Mouse (Mus musculus) left cerebral cortex, adult 2 months (tissue): ENCODE results near the gene Tmem214. TPM values are rescaled to one million over a fixed set of nuclear protein-coding genes. Genes with fewer than 3 reads are reported as not detected.
A peak's percentile ranks its signal among the peaks of the same experiment; 100 is the strongest.

Source experiments
- DNase-seq, 2 experiments: peaks; one replicate each; pipeline ENCODE4 v3.0.0; 2021 to 2022; ENCODE audit warnings: low spot score in 2 of 2, mixed read lengths in 1 of 2; ENCODE audit errors: extremely low spot score in 1 of 2
- H3K27ac ChIP-seq: fragments of 200-600 bp; 2 replicates; pipeline ENCODE4 v1.8.1; 2022
- H3K4me3 ChIP-seq: fragments of 200-600 bp; 2 replicates; pipeline ENCODE4 v1.8.1; 2022
- CTCF ChIP-seq: fragments of 200-600 bp; IDR thresholded peaks from 2 replicates; pipeline ENCODE4 v1.8.1; 2022; ENCODE audit warnings: antibody characterized with exemption, mild to moderate bottlenecking, moderate library complexity
- intact Hi-C: fragments of 180-260 bp; cut with DNase I; formaldehyde crosslinking; loops from one replicate; pipeline ENCODE4 v1.15.1; 2025
- total RNA-seq, 2 experiments: library from RNA; stranded (reverse); gene quantifications; 2 replicates each; pipeline ENCODE4 v1.2.3; 2021

Tmem214 gene
- total RNA-seq, 2 experiments from 2014 or later = 64.2 to 71.0 TPM

DNA sequence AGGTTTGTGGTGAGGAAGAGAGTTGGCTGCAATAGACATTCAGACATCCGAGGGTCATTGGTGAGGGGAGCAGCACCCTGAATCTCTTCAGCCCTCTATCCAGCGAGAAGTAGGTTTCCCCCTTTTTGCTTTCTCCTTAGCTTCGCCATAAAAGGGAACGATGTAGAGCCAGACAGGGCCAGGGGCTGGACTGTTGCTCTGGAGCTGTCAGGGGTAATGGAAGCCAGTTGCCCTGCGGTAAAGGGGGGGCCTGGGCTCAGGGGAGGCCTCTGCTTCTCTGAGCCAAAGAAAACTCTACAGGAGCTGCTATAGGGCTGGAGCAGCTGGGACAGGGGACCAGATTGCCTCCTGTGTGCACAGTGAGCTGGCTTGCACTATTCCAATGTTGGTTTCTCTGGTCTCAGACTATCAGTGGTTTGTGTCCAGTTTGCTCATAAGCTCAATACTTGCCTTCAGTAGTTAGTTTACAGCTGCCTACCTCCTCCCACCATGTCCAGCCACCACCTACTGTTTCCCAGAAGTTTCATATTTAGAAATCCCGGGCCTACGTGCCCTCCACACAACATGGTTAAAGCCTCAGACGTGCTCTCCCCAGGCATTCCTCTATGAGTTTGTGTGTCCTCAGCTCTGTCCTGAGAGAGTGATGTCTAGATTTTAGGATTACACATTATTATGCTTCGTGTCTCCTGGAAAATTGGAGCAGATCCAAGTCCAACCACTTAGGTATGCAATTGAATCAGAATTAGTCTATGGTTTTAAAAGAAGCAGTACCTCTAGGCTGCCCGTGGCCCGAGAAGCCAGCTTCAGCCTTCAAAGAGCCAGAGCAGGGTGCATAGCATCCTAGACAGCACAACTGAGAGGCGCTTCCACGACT is 40.9 kb downstream of the Tmem214 start:
- intact Hi-C loops = no loop called here
- no peak for TF ChIP-seq CTCF
- Histone ChIP-seq H3K27ac (peak overlapping the region; percentile 94; the same call in 1 of the 2 replicates), H3K4me3 (peak overlapping the region; percentile 69)
- no peak for DNase-seq

GRCm38 (mm10) chr5:30909300-30909659 is 41.5 kb downstream of the Tmem214 start:
- intact Hi-C loops = no loop called here
- Histone ChIP-seq H3K4me3 (no peak overlapping the region), H3K27ac (peak overlapping the region; percentile 24; the same call in 1 of the 2 replicates)
- TF ChIP-seq CTCF = no peak
- DNase-seq = no peak

DNA sequence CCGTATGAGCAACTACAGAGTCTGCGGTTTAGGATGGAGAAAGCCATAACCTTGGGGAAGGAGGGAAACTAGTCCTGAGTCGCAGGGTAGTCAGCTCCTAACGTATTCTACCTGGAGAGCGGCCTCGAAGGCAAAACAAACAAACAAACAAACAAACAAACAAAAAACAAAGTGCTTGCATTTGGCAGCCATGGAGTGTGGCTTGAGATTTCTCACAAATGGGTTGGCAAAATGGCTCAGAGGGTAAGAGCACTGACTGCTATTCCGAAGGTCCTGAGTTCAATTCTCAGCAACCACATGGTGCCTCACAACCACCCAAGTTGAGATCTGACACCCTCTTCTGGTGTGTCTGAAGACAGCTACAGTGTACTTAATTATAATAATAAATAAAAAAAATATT is 42.1 kb downstream of the Tmem214 start:
- no peak for TF ChIP-seq CTCF
- Histone ChIP-seq H3K27ac (no peak overlapping the region), H3K4me3 (no peak overlapping the region)
- DNase-seq = no peak
- intact Hi-C loops = no loop called here

- H3K4me3 ChIP-seq = no peak overlapping the region
- intact Hi-C loops = no loop called here
- H3K27ac ChIP-seq = no peak overlapping the region
- TF ChIP-seq CTCF = no peak
- no peak for DNase-seq
These were observed 42.7 kb downstream of the Tmem214 start for GRCm38 (mm10) chr5:30910481-30910880.

GRCm38 (mm10) chr5:30912156-30912555 is 44.3 kb downstream of the Tmem214 start:
- no peak for TF ChIP-seq CTCF
- intact Hi-C loops = no loop called here
- DNase-seq = no peak
- no peak overlapping the region for H3K27ac ChIP-seq
- no peak overlapping the region for H3K4me3 ChIP-seq

DNA sequence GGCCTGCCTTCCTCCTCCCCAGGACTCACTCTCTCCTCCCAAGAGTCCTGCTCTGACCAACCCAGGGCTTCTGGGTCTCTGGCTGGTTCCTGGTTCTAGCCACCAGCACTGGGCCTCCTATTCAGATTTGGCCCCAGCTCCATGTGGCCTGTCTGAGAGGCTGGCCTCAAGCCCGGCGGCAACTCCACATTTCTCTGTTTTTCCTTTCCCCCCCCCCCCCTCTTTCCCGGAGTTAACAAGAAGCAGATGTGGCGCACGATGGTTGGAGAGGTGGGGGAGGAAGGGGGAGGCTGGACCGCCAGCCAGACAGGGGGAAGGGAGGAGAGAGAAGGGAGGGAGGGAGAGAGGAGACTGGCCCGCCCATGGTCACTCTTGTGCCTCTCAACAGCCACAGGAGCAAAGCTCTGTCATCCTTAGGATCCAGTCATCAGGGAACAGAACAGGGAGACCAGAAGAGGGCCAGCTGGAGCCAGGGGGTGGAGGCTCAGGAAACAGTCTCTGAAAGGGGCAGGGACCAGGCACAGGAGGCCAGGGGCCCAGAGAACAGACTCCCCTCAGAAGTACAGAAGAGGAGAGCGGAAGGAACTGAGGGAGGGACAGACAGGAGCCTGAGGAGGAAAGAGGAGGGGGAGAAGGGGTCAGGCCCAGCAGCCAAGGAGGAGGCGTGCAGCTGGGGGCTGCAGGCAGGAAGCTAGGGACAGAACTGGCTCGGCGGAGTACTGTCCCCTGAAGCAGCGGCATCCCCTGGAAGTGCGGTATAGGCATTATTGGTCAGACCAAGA is 45.4 kb downstream of the Tmem214 start, which contains the start of gene Emilin1:
TSS of gene Emilin1 (plus strand) at position 343 of the 782 bp plus-strand sequence.
- TF ChIP-seq CTCF = no peak
- Histone ChIP-seq H3K4me3 (no peak within 1 kb of the TSS; the same call in 1 of the 2 replicates), H3K27ac (no peak within 1 kb of the TSS; the same call in 1 of the 2 replicates)
- intact Hi-C loops = no loop called here
- DNase-seq = no peak

DNA sequence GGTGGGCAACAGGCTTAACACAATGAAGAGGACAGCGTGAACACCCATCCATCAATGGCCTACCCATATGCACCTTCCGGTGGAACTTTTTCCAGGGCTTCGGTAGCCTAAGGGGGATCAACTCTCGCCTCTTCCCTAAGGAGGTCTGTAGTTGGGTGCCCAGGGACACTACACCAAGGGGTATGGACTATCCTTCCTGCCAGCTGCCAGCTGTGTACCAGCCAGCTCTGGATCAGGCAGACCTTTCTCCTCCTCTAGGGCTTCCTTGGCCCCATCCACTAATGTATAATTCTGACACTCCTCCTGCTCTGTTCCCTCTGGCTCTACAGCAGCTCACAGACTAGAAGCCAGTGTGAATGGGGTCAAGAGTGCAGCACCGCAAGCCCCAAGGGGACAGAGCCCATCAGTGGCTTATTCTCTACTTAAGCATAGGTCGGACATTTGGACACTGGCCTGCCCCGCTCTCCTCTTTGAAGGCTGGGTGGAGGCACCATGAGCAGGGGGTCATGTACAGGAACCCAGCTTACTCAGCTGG is 46.4 kb downstream of the Tmem214 start:
- Histone ChIP-seq H3K27ac (no peak overlapping the region), H3K4me3 (no peak overlapping the region; the same call in 1 of the 2 replicates)
- no peak for DNase-seq
- intact Hi-C loops = no loop called here
- no peak for TF ChIP-seq CTCF

- no peak overlapping the region for H3K4me3 ChIP-seq
- H3K27ac ChIP-seq = no peak overlapping the region
- TF ChIP-seq CTCF = no peak
- DNase-seq = no peak
- intact Hi-C loops = loop anchor here (1.0 kb wide), 1 partner anchor 109 kb away; no protein-coding TSS in a partner anchor
These were observed 47.0 kb downstream of the Tmem214 start for GRCm38 (mm10) chr5:30914849-30915248.

- no peak for DNase-seq
- Histone ChIP-seq H3K4me3 (no peak overlapping the region), H3K27ac (no peak overlapping the region)
- no peak for TF ChIP-seq CTCF
- intact Hi-C loops = loop anchor here (1.0 kb wide), 1 partner anchor 109 kb away; no protein-coding TSS in a partner anchor
These were observed 47.6 kb downstream of the Tmem214 start for GRCm38 (mm10) chr5:30915456-30915855.

DNA sequence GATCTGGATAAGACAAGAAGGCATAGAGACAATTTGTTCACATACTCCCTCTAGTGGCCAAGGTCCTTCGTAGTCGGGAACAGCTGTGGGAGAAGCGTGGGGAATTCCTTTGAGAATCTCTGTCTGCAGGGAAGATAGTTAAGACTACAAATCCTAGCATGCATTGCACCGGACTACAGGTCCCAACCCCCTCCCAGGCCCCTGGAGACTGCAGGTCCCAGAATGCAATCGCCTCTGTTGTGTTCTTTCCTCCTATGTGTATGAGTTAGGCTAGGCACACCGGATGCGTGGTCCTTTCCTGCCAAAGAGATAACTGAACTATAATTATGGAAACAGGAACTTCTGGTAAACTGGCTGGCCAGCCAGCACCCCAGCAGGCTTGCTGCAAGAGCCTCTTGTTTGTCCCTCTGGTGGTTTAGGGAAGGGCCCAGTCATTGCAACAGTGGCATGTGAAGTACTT is 48.2 kb downstream of the Tmem214 start:
- intact Hi-C loops = loop anchor here (1.0 kb wide), 1 partner anchor 110 kb away; no protein-coding TSS in a partner anchor
- peak; percentile 76 for TF ChIP-seq CTCF
- Histone ChIP-seq H3K27ac (peak overlapping the region; percentile 48; the same call in 1 of the 2 replicates), H3K4me3 (no peak overlapping the region)
- peak; percentile 74 to 89 for DNase-seq

GRCm38 (mm10) chr5:30916841-30917240 is 49.0 kb downstream of the Tmem214 start:
- H3K4me3 ChIP-seq = no peak overlapping the region
- no peak for DNase-seq
- no peak for TF ChIP-seq CTCF
- peak overlapping the region; percentile 48; the same call in 1 of the 2 replicates for H3K27ac ChIP-seq
- intact Hi-C loops = no loop called here
